Mouse (Mus musculus): ENCODE measurements around the gene Galnt7.

DNA sequence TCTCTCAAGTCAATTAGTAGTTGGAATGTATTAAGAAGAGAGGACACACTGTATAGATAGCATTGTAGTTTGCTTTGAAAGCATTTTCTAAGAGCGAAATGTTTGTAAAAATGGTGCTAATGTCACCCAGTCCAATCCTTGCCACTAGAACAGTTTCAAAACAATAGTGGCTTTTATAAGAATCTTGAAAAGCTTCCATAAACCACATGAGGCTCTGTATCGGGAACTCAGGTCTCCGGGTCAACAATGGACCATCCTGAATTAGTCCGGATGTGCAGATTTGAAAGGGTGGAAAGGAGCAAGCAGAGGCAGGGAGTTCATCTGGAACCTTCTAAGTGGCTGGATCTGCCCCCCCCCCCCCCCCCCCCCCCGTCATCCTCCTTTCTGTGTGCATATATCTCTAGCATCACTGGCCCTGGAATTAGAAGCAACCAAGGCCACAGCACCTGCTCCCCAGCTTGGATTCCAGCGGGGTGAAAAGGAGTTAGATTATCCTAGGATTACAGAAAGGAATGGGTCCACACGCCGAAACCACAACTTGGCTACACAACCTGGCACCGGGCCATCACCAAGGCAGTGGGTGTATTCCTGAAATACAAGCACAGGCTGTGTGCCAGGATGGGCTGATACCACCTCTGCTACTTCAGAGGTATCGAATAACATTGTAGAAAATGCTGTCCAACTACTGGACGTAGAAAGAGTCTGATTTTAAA lies 42.0 kb downstream of the Galnt7 start:
- TF ChIP-seq CHD2 (IDR thresholded peaks at IDR 0.05; ENCODE audit: low read depth, low read length) (no peak), ZNF384 (IDR thresholded peaks at IDR 0.05; ENCODE audit: low read depth, low read length) (no peak), HCFC1 (IDR thresholded peaks at IDR 0.05; ENCODE audit: borderline replicate concordance, insufficient read depth, low read length) (no peak), MAFK (IDR thresholded peaks at IDR 0.05; ENCODE audit: insufficient read depth, low read depth, low read length) (no peak)

Data from ES-E14 (cell line).